Mouse (Mus musculus) neural tube, embryonic 14.5 days (tissue): Measurements from ENCODE around the gene Etfb. TPM values are rescaled to one million over a fixed set of nuclear protein-coding genes. Genes with fewer than 3 reads are reported as not detected.

ENCODE experiments used
- microRNA-seq: library from miRNA; unstranded; fragments of <30 nt; microRNA quantifications from one replicate; pipeline ENCODE4, GENCODE M21; 2016
- polyA plus RNA-seq: library from polyadenylated mRNA; unstranded; fragments of >200 nt; fragmentation: Nextera tagmentation; extraction: Ambion mirVana; gene quantifications from 2 replicates; pipeline ENCODE4 v1.2.1, GENCODE M21; 2014

Etfb gene
- polyA plus RNA-seq, 1 experiment from 2014 or later = 107 TPM

Small RNAs within 50 kb of the gene (microRNA-seq; reads per million reads assigned to microRNA genes)
- gene Mir7051 = not detected

Other genes starting within 250 kb of the Etfb start
- gene Zfp715, start 130.8 kb upstream of the Etfb start, polyA plus RNA-seq = 24.6 and 25.4 TPM in 2 replicates
- 0.12 and 0.28 TPM in 2 replicates for gene Siglecf, start 92.7 kb upstream of the Etfb start, polyA plus RNA-seq
- not detected in 2 replicates for gene Siglecg, start 35.9 kb upstream of the Etfb start, polyA plus RNA-seq
- gene Lim2, start 16.4 kb upstream of the Etfb start, polyA plus RNA-seq = not detected in 2 replicates
- not detected in 2 replicates for gene Nkg7, start 7.0 kb upstream of the Etfb start, polyA plus RNA-seq
- gene Cldnd2, start 3.3 kb upstream of the Etfb start, polyA plus RNA-seq = not detected in 2 replicates
- gene Gm45233, start within 50 bp of the Etfb start, polyA plus RNA-seq = 0.27 and 0.41 TPM in 2 replicates
- 13.6 and 15.4 TPM in 2 replicates for gene Vsig10l, start 19.1 kb downstream of the Etfb start, polyA plus RNA-seq
- gene Iglon5, start 46.0 kb downstream of the Etfb start, polyA plus RNA-seq = 9.8 and 14.6 TPM in 2 replicates
- gene 4931406B18Rik, start 61.9 kb downstream of the Etfb start, polyA plus RNA-seq = 0.05 TPM in 1 of 2 replicates, not detected in the other
- gene Cd33, start 100.3 kb downstream of the Etfb start, polyA plus RNA-seq = 0.87 and 1.3 TPM in 2 replicates
- gene Zfp658, start 118.2 kb downstream of the Etfb start, polyA plus RNA-seq = 7.8 and 10.7 TPM in 2 replicates
- gene Zfp719, start 135.5 kb downstream of the Etfb start, polyA plus RNA-seq = 16.5 and 19.8 TPM in 2 replicates
- 0.24 and 0.44 TPM in 2 replicates for gene Zfp819, start 163.1 kb downstream of the Etfb start, polyA plus RNA-seq
- gene Ceacam18, start 190.6 kb downstream of the Etfb start, polyA plus RNA-seq = 0.13 and 0.20 TPM in 2 replicates
- gene Siglece, start 216.1 kb downstream of the Etfb start, polyA plus RNA-seq = 0.15 and 0.33 TPM in 2 replicates
- gene Ctu1, start 227.9 kb downstream of the Etfb start, polyA plus RNA-seq = 14.4 and 15.0 TPM in 2 replicates
- gene Klk14, start 246.3 kb downstream of the Etfb start, polyA plus RNA-seq = not detected in 2 replicates